Mouse (Mus musculus): Measurements from ENCODE around the gene Spata45. TPM values are rescaled to one million over a fixed set of nuclear protein-coding genes. Genes with fewer than 3 reads are reported as not detected.

Gene Spata45
- total and polyA plus RNA-seq, 3 experiments, result 0.76 TPM; not detected in 2

GRCm38 (mm10) chr1:191084951-191085559 lies 48.6 kb downstream of the Spata45 start (continued):
- TF ChIP-seq MEF2A (IDR thresholded peaks at IDR 0.05; ENCODE audit: borderline replicate concordance, low read depth, low read length) (no peak), KAT2A (IDR thresholded peaks at IDR 0.05; ENCODE audit: insufficient replicate concordance, low read length) (0 out of 2 replicates have a peak, but pooled peaks have one; percentile 29), NRF1 (IDR thresholded peaks at IDR 0.05; ENCODE audit: low read depth, low read length) (no peak), ETS1 (conservative IDR thresholded peaks at IDR 0.05; ENCODE audit: low read depth, low read length) (0 out of 2 replicates have a peak, but pooled peaks have one; percentile 8), MAZ (IDR thresholded peaks at IDR 0.05; ENCODE audit: low read depth, low read length) (no peak), JUND (conservative IDR thresholded peaks at IDR 0.05; ENCODE audit: low read depth, low read length) (no peak), ZNF384 (IDR thresholded peaks at IDR 0.05; ENCODE audit: low read depth, low read length) (no peak), MXI1 (IDR thresholded peaks at IDR 0.05; ENCODE audit: low read depth, low read length) (peak; percentile 53; the same call in 1 of the 2 replicates), RCOR1 (conservative IDR thresholded peaks at IDR 0.05; ENCODE audit: low read depth, low read length) (no peak), SMC3 (IDR thresholded peaks at IDR 0.05; ENCODE audit: low read depth, low read length) (peak; percentile 60), SIN3A (IDR thresholded peaks at IDR 0.05; ENCODE audit: low read length) (peak; percentile 58)

- Histone ChIP-seq H3K27ac (ENCODE audit: insufficient read depth, low read depth) (peak overlapping the region; percentile 91), H3K36me3 (replicated peaks in 1 of 2; ENCODE audit: control insufficient read depth in 1 of 2, insufficient read depth in 1 of 2, low read length in 1 of 2) (peaks cover 24 to 36% of the 10 kb centered on the region in 2 experiments), H3K9ac (ENCODE audit: insufficient read depth, low read depth) (peak overlapping the region; percentile 32), H3K9me3 (replicated peaks; ENCODE audit: low read length) (no peaks in the 10 kb centered on the region), H3K4me1 (ENCODE audit: control insufficient read depth in 1 of 2, insufficient read depth in 2 of 2) (peaks cover 32 to 65% of the 10 kb centered on the region in 2 experiments), H3K4me2 (ENCODE audit: insufficient read depth, low read depth, poor library complexity, severe bottlenecking) (peak overlapping the region; percentile 42), H3K4me3 (replicated peaks in 1 of 3; ENCODE audit: low read depth in 2 of 3, low read length in 2 of 3, poor library complexity in 1 of 3) (no peak overlapping the region), H3K79me2 (replicated peaks; ENCODE audit: control insufficient read depth, extremely low read depth, insufficient read depth, poor library complexity, severe bottlenecking) (no peaks in the 10 kb centered on the region), H3K27me3 (replicated peaks) (no peaks in the 10 kb centered on the region)
- DNase-seq (ENCODE audit: extremely low read depth), result peak; percentile 86
- TF ChIP-seq ZNF384 (IDR thresholded peaks at IDR 0.05; ENCODE audit: low read depth, low read length) (no peak), NRF1 (IDR thresholded peaks at IDR 0.05; ENCODE audit: low read depth, low read length) (no peak), CHD1 (IDR thresholded peaks at IDR 0.05; ENCODE audit: low read depth, low read length) (no peak), USF1 (IDR thresholded peaks at IDR 0.05; ENCODE audit: low read depth, low read length) (no peak), TBP (conservative IDR thresholded peaks at IDR 0.05; ENCODE audit: low read depth, low read length) (0 out of 2 replicates have a peak, but pooled peaks have one; percentile 15), MXI1 (IDR thresholded peaks at IDR 0.05; ENCODE audit: low read depth, low read length) (no peak), ELF1 (IDR thresholded peaks at IDR 0.05; ENCODE audit: low read depth, low read length) (no peak), KAT2A (IDR thresholded peaks at IDR 0.05; ENCODE audit: insufficient replicate concordance, low read length) (no peak), POLR2A (IDR thresholded peaks at IDR 0.05; ENCODE audit: low read depth, low read length) (peak; percentile 43; the same call in 1 of the 2 replicates), MAFK (IDR thresholded peaks at IDR 0.05; ENCODE audit: insufficient replicate concordance, low read length) (no peak), GABPA (IDR thresholded peaks at IDR 0.05; ENCODE audit: insufficient replicate concordance, low read depth, low read length) (no peak), CHD2 (IDR thresholded peaks at IDR 0.05; ENCODE audit: low read length) (no peak), MAZ (IDR thresholded peaks at IDR 0.05; ENCODE audit: low read depth, low read length) (no peak), RCOR1 (conservative IDR thresholded peaks at IDR 0.05; ENCODE audit: low read depth, low read length) (no peak)
- dilution Hi-C loops (cut with MboI; ENCODE audit: extremely low pct_ligation_motif_present, extremely low pct_unique_long_range_greater_than_20kb, low sequenced_read_pairs) (no loop called here), in situ Hi-C loops (cut with MboI; ENCODE audit: low pct_ligation_motif_present, low pct_unique_long_range_greater_than_20kb, low sequenced_read_pairs) (loop anchor here (5.0 kb wide), 1 partner anchor 143 kb away; no protein-coding TSS in a partner anchor)
Measured at GRCm38 (mm10) chr1:191085597-191085996, 49.2 kb downstream of the Spata45 start.
